Mouse (Mus musculus): Measurements from ENCODE around the gene Stat2. TPM values are rescaled to one million over a fixed set of nuclear protein-coding genes. Genes with fewer than 3 reads are reported as not detected.

Gene Stat2
- polyA plus RNA-seq, 1 experiment from 2014 or later = 13.8 TPM

DNA sequence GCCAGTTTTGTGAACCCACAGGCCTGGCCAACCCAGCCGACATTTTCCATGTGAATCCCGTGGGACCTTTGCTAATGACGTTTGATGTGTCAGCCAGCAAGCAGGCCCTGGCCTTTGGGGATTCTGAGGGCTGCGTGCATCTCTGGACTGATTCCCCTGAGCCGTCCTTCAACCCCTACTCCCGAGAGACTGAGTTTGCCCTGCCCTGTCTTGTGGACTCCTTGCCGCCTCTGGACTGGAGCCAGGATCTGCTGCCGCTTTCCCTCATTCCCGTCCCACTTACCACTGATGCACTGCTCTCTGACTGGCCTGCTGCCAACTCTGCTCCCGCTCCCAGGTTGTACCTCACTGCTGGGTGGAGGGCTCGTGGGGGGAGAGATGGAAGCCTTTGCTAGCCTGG lies 39.8 kb downstream of the Stat2 start:
- DNase-seq (peak; percentile 71), ATAC-seq (ENCODE audit: insufficient read depth) (peak; percentile 57)
- 40% methylated on average over 11 of the region's 11 CpGs for WGBS
- Histone ChIP-seq H3K36me3 (ENCODE audit: insufficient read depth) (peaks cover 71% of the 10 kb centered on the region), H3K9me3 (ENCODE audit: low read depth, low read length) (no peaks in the 10 kb centered on the region), H3K4me3 (ENCODE audit: low read depth, low read length) (no peak overlapping the region), H3K4me1 (ENCODE audit: insufficient read depth) (peaks cover 4% of the 10 kb centered on the region), H3K27me3 (ENCODE audit: insufficient read depth, low read length) (no peaks in the 10 kb centered on the region), H3K27ac (ENCODE audit: low read depth) (peak overlapping the region; percentile 42; the same call in 1 of the 2 replicates), H3K4me2 (no peak overlapping the region), H3K9ac (no peak overlapping the region; the same call in 1 of the 2 replicates)
- TF ChIP-seq CTCF (IDR thresholded peaks at IDR 0.05; ENCODE audit: low read depth) = no peak

- H3K9ac ChIP-seq = no peak overlapping the region
- DNase-seq (no peak), ATAC-seq (ENCODE audit: insufficient read depth) (no peak)
- no peak overlapping the region for H3K27ac ChIP-seq (ENCODE audit: low read depth)
- H3K27me3 ChIP-seq (ENCODE audit: insufficient read depth, low read length) = no peaks in the 10 kb centered on the region
- peaks cover 72% of the 10 kb centered on the region for H3K36me3 ChIP-seq (ENCODE audit: insufficient read depth)
- no peak overlapping the region for H3K4me3 ChIP-seq (ENCODE audit: low read depth, low read length)
- 62% methylated on average over 4 of the region's 4 CpGs for WGBS
- no peak for TF ChIP-seq CTCF (IDR thresholded peaks at IDR 0.05; ENCODE audit: low read depth)
- H3K4me2 ChIP-seq = no peak overlapping the region
- peaks cover 4% of the 10 kb centered on the region for H3K4me1 ChIP-seq (ENCODE audit: insufficient read depth)
- H3K9me3 ChIP-seq (ENCODE audit: low read depth, low read length) = no peaks in the 10 kb centered on the region
Observed at GRCm38 (mm10) chr10:128310902-128311301, 40.5 kb downstream of the Stat2 start.

- ATAC-seq (ENCODE audit: insufficient read depth) = no peak
- WGBS = 91% methylated on average over 8 of the region's 8 CpGs
Observed at GRCm38 (mm10) chr10:128315578-128315977, 45.2 kb downstream of the Stat2 start.

GRCm38 (mm10) chr10:128321641-128322040 lies 51.3 kb downstream of the Stat2 start:
- Histone ChIP-seq H3K27ac (ENCODE audit: low read depth) (peak overlapping the region; percentile 96), H3K9ac (peak overlapping the region; percentile 94), H3K9me3 (ENCODE audit: low read depth, low read length) (no peaks in the 10 kb centered on the region), H3K27me3 (ENCODE audit: insufficient read depth, low read length) (no peaks in the 10 kb centered on the region), H3K36me3 (ENCODE audit: insufficient read depth) (peaks cover 56% of the 10 kb centered on the region), H3K4me1 (ENCODE audit: insufficient read depth) (peaks cover 5% of the 10 kb centered on the region; the same call in 1 of the 2 replicates), H3K4me2 (peak overlapping the region; percentile 92), H3K4me3 (ENCODE audit: low read depth, low read length) (peak overlapping the region; percentile 71)
- no peak for TF ChIP-seq CTCF (IDR thresholded peaks at IDR 0.05; ENCODE audit: low read depth)
- ATAC-seq (ENCODE audit: insufficient read depth) (no peak), DNase-seq (no peak)
- 60% methylated on average over 12 of the region's 12 CpGs for WGBS

More at GRCm38 (mm10) chr10:128315578-128315977, 45.2 kb downstream of the Stat2 start:
- Histone ChIP-seq H3K27me3 (ENCODE audit: insufficient read depth, low read length) (no peaks in the 10 kb centered on the region), H3K4me3 (ENCODE audit: low read depth, low read length) (no peak overlapping the region), H3K27ac (ENCODE audit: low read depth) (no peak overlapping the region), H3K9ac (no peak overlapping the region), H3K4me2 (no peak overlapping the region), H3K4me1 (ENCODE audit: insufficient read depth) (no peaks in the 10 kb centered on the region), H3K36me3 (ENCODE audit: insufficient read depth) (peaks cover 81% of the 10 kb centered on the region), H3K9me3 (ENCODE audit: low read depth, low read length) (no peaks in the 10 kb centered on the region)
- no peak for DNase-seq
- TF ChIP-seq CTCF (IDR thresholded peaks at IDR 0.05; ENCODE audit: low read depth) = no peak

DNA sequence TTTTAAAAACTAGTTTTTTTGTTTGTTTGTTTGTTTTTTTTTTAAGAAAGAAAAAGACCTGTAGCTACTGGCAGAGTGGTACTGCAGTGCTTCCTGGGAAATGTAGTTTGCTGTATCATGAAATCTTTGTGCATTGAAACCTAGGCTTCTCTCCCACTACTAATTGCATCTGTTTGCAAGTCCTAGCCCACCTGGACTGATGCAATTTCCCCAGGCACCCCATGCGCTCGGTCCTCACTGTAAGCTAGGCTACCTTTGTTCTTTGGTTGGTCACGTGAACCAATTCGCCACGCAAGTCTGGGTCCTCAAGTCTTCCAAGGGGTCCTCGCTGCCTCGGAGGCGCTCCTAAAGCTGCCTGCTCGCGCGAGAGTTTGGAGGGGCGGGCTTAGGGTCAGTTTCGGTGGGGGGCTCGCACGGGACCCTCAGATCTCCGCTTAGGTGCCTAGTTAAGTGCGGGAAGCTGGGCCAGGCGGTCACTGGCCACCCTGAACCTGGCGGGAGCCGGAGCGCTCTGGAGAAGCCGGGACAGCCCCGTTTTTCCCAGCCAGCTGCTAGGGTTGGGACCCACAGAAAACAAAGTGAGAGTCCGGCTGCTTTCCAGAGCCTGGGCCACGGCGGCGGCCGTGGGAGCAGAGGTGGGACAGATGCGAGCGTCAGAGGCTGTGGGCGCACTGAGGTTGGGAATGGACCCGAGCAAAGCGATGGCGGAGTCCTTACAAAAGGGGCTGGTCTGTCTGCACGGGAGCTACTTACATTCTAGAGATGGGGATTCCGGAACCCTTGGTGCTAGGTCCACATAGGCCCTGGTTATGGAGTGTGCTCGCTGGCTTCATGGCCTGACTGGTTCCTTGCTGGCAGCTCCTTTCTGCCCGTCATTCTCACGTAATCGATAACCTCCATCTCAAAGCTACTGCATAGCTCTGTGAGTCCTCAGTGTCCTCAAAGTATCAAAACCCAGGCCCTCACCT lies 52.1 kb downstream of the Stat2 start, which contains the start of gene Cnpy2:
Cnpy2 (plus strand) TSS at position 319 of the 968 bp plus-strand sequence.
- H3K27ac ChIP-seq (ENCODE audit: low read depth) = peak within 1 kb of the TSS; percentile 96
- WGBS = under 1% methylated on average over 40 of the region's 40 CpGs
- H3K36me3 ChIP-seq (ENCODE audit: insufficient read depth) = peaks cover 58% of the 10 kb centered on the region
- ATAC-seq (ENCODE audit: insufficient read depth) = peak; percentile 94
- peak; percentile 97 for DNase-seq
- TF ChIP-seq CTCF (IDR thresholded peaks at IDR 0.05; ENCODE audit: low read depth) = no peak
- peaks cover 5% of the 10 kb centered on the region; the same call in 1 of the 2 replicates for H3K4me1 ChIP-seq (ENCODE audit: insufficient read depth)
- H3K4me3 ChIP-seq (ENCODE audit: low read depth, low read length) = peak within 1 kb of the TSS; percentile 71
- H3K27me3 ChIP-seq (ENCODE audit: insufficient read depth, low read length) = no peaks in the 10 kb centered on the region
- H3K9me3 ChIP-seq (ENCODE audit: low read depth, low read length) = no peaks in the 10 kb centered on the region
- H3K9ac ChIP-seq = peak within 1 kb of the TSS; percentile 94
- peak within 1 kb of the TSS; percentile 92 for H3K4me2 ChIP-seq

DNA sequence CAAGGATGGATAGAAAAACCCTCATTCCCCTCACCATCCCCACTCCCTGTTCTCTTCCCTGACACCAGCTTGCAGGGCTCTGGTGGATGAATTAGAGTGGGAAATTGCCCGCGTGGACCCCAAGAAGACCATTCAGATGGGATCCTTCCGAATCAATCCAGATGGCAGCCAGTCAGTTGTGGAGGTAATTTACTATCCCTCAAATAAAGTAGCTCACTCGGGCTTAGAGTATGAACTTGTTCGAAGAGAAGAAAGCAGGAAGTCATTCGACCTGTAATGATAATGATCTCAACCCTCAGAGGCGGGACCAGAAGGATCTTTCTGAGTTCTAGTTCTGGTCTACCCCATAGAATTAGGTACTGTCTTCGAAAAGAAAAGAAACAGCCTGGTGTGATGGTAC lies 53.2 kb downstream of the Stat2 start:
- Histone ChIP-seq H3K4me3 (ENCODE audit: low read depth, low read length) (peak overlapping the region; percentile 71), H3K4me1 (ENCODE audit: insufficient read depth) (peaks cover 5% of the 10 kb centered on the region; the same call in 1 of the 2 replicates), H3K27ac (ENCODE audit: low read depth) (0 out of 2 replicates have a peak overlapping the region, but pooled peaks have one; percentile 96), H3K9me3 (ENCODE audit: low read depth, low read length) (no peaks in the 10 kb centered on the region), H3K4me2 (peak overlapping the region; percentile 92), H3K9ac (peak overlapping the region; percentile 94), H3K36me3 (ENCODE audit: insufficient read depth) (peaks cover 58% of the 10 kb centered on the region), H3K27me3 (ENCODE audit: insufficient read depth, low read length) (no peaks in the 10 kb centered on the region)
- DNase-seq (no peak), ATAC-seq (ENCODE audit: insufficient read depth) (no peak)
- TF ChIP-seq CTCF (IDR thresholded peaks at IDR 0.05; ENCODE audit: low read depth) = no peak
- 74% methylated on average over 8 of the region's 8 CpGs for WGBS

- ATAC-seq (ENCODE audit: insufficient read depth) = no peak
- no peak for DNase-seq
- Histone ChIP-seq H3K4me1 (ENCODE audit: insufficient read depth) (peaks cover 5% of the 10 kb centered on the region; the same call in 1 of the 2 replicates), H3K9ac (no peak overlapping the region), H3K27me3 (ENCODE audit: insufficient read depth, low read length) (no peaks in the 10 kb centered on the region), H3K9me3 (ENCODE audit: low read depth, low read length) (no peaks in the 10 kb centered on the region), H3K27ac (ENCODE audit: low read depth) (no peak overlapping the region), H3K36me3 (ENCODE audit: insufficient read depth) (peaks cover 38% of the 10 kb centered on the region), H3K4me3 (ENCODE audit: low read depth, low read length) (no peak overlapping the region), H3K4me2 (no peak overlapping the region)
- TF ChIP-seq CTCF (IDR thresholded peaks at IDR 0.05; ENCODE audit: low read depth) = no peak
- WGBS = 92% methylated on average over 8 of the region's 8 CpGs
Observed at GRCm38 (mm10) chr10:128326825-128327224, 56.5 kb downstream of the Stat2 start.

Measured in lung, embryonic 14.5 days (tissue).